Mouse (Mus musculus): Measurements from ENCODE around the gene Reep3. TPM values are rescaled to one million over a fixed set of nuclear protein-coding genes. Genes with fewer than 3 reads are reported as not detected.

Gene Reep3
- total and polyA plus RNA-seq, 3 experiments = 21.8 to 23.3 (median 23.2) TPM

GRCm38 (mm10) chr10:67134322-67134721 lies 37.6 kb upstream of the Reep3 start:
- dilution Hi-C loops (cut with MboI; ENCODE audit: extremely low pct_ligation_motif_present, extremely low pct_unique_long_range_greater_than_20kb, low sequenced_read_pairs) (no loop called here), in situ Hi-C loops (cut with MboI; ENCODE audit: low pct_ligation_motif_present, low pct_unique_long_range_greater_than_20kb, low sequenced_read_pairs) (no loop called here)
- peaks cover 58% of the 10 kb centered on the region for H3K79me2 ChIP-seq (replicated peaks; ENCODE audit: control insufficient read depth, extremely low read depth, insufficient read depth, poor library complexity, severe bottlenecking)
- TF ChIP-seq MAFK (IDR thresholded peaks at IDR 0.05; ENCODE audit: insufficient replicate concordance, low read length) = no peak
- TF ChIP-seq TBP (conservative IDR thresholded peaks at IDR 0.05; ENCODE audit: low read depth, low read length) = no peak
- TF ChIP-seq RAD21 (IDR thresholded peaks at IDR 0.05; ENCODE audit: low read depth, low read length) = peak; percentile 41
- 0 out of 2 replicates have a peak, but pooled peaks have one; percentile 9 for TF ChIP-seq ZNF384 (IDR thresholded peaks at IDR 0.05; ENCODE audit: low read depth, low read length)
- TF ChIP-seq RCOR1 (conservative IDR thresholded peaks at IDR 0.05; ENCODE audit: low read depth, low read length) = no peak
- peak; percentile 32; the same call in 1 of the 2 replicates for TF ChIP-seq SMC3 (IDR thresholded peaks at IDR 0.05; ENCODE audit: low read depth, low read length)
- peak in 1 of 2 experiments; percentile 45; a peak in 2 of 4 replicates for TF ChIP-seq CTCF (conservative IDR thresholded peaks at IDR 0.05 in 1 of 2, IDR thresholded peaks at IDR 0.05 in 1 of 2; ENCODE audit: low read depth in 2 of 2, low read length in 2 of 2)
- H3K4me2 ChIP-seq (ENCODE audit: insufficient read depth, low read depth, poor library complexity, severe bottlenecking) = no peak overlapping the region
- H3K9me3 ChIP-seq (replicated peaks; ENCODE audit: low read length) = no peaks in the 10 kb centered on the region
- DNase-seq (ENCODE audit: extremely low read depth) = no peak
- no peaks in the 10 kb centered on the region for H3K27me3 ChIP-seq (replicated peaks)
- peaks cover 3 to 26% of the 10 kb centered on the region in 2 experiments; a peak in 2 of 4 replicates for H3K4me1 ChIP-seq (ENCODE audit: control insufficient read depth in 1 of 2, insufficient read depth in 2 of 2)
- H3K36me3 ChIP-seq (replicated peaks in 1 of 2; ENCODE audit: control insufficient read depth in 1 of 2, insufficient read depth in 1 of 2, low read length in 1 of 2) = peaks cover 3 to 7% of the 10 kb centered on the region in 2 experiments
- no peak overlapping the region for H3K4me3 ChIP-seq (replicated peaks in 1 of 3; ENCODE audit: low read depth in 2 of 3, low read length in 2 of 3, poor library complexity in 1 of 3)
- no peak overlapping the region for H3K27ac ChIP-seq (ENCODE audit: insufficient read depth, low read depth)
- no peak overlapping the region for H3K9ac ChIP-seq (ENCODE audit: insufficient read depth, low read depth)

- H3K4me2 ChIP-seq (ENCODE audit: insufficient read depth, low read depth, poor library complexity, severe bottlenecking) = no peak overlapping the region
- DNase-seq (ENCODE audit: extremely low read depth) = no peak
- no peak overlapping the region for H3K27ac ChIP-seq (ENCODE audit: insufficient read depth, low read depth)
- H3K4me3 ChIP-seq (replicated peaks in 1 of 3; ENCODE audit: low read depth in 2 of 3, low read length in 2 of 3, poor library complexity in 1 of 3) = no peak overlapping the region
- dilution Hi-C loops (cut with MboI; ENCODE audit: extremely low pct_ligation_motif_present, extremely low pct_unique_long_range_greater_than_20kb, low sequenced_read_pairs) = no loop called here
- H3K79me2 ChIP-seq (replicated peaks; ENCODE audit: control insufficient read depth, extremely low read depth, insufficient read depth, poor library complexity, severe bottlenecking) = peaks cover 63% of the 10 kb centered on the region
- peaks cover 4% of the 10 kb centered on the region for H3K9me3 ChIP-seq (replicated peaks; ENCODE audit: low read length)
- no peak overlapping the region for H3K9ac ChIP-seq (ENCODE audit: insufficient read depth, low read depth)
- H3K4me1 ChIP-seq (ENCODE audit: control insufficient read depth in 1 of 2, insufficient read depth in 2 of 2) = peaks cover 0 to 11% of the 10 kb centered on the region in 2 experiments; a peak in 1 of 4 replicates
- TF ChIP-seq MAFK (IDR thresholded peaks at IDR 0.05; ENCODE audit: insufficient replicate concordance, low read length) = no peak
- no peak for TF ChIP-seq ZC3H11A (IDR thresholded peaks at IDR 0.05; ENCODE audit: low read depth, low read length)
- TF ChIP-seq ELF1 (IDR thresholded peaks at IDR 0.05; ENCODE audit: low read depth, low read length) = no peak
- no peaks in the 10 kb centered on the region for H3K27me3 ChIP-seq (replicated peaks)
- in situ Hi-C loops (cut with MboI; ENCODE audit: low pct_ligation_motif_present, low pct_unique_long_range_greater_than_20kb, low sequenced_read_pairs) = no loop called here
- peaks cover 4 to 8% of the 10 kb centered on the region in 2 experiments for H3K36me3 ChIP-seq (replicated peaks in 1 of 2; ENCODE audit: control insufficient read depth in 1 of 2, insufficient read depth in 1 of 2, low read length in 1 of 2)
These were observed 35.0 kb upstream of the Reep3 start for GRCm38 (mm10) chr10:67131709-67132108.

GRCm38 (mm10) chr10:67129531-67129930 lies 32.8 kb upstream of the Reep3 start:
- no peak for DNase-seq (ENCODE audit: extremely low read depth)
- Histone ChIP-seq H3K36me3 (replicated peaks in 1 of 2; ENCODE audit: control insufficient read depth in 1 of 2, insufficient read depth in 1 of 2, low read length in 1 of 2) (peaks cover 5 to 27% of the 10 kb centered on the region in 2 experiments), H3K4me1 (ENCODE audit: control insufficient read depth in 1 of 2, insufficient read depth in 2 of 2) (peaks cover 0 to 11% of the 10 kb centered on the region in 2 experiments; a peak in 1 of 4 replicates), H3K9ac (ENCODE audit: insufficient read depth, low read depth) (no peak overlapping the region), H3K27me3 (replicated peaks) (no peaks in the 10 kb centered on the region), H3K4me2 (ENCODE audit: insufficient read depth, low read depth, poor library complexity, severe bottlenecking) (no peak overlapping the region), H3K4me3 (replicated peaks in 1 of 3; ENCODE audit: low read depth in 2 of 3, low read length in 2 of 3, poor library complexity in 1 of 3) (no peak overlapping the region), H3K79me2 (replicated peaks; ENCODE audit: control insufficient read depth, extremely low read depth, insufficient read depth, poor library complexity, severe bottlenecking) (peaks cover 71% of the 10 kb centered on the region), H3K27ac (ENCODE audit: insufficient read depth, low read depth) (no peak overlapping the region), H3K9me3 (replicated peaks; ENCODE audit: low read length) (peaks cover 17% of the 10 kb centered on the region)
- in situ Hi-C loops (cut with MboI; ENCODE audit: low pct_ligation_motif_present, low pct_unique_long_range_greater_than_20kb, low sequenced_read_pairs) = no loop called here
- dilution Hi-C loops (cut with MboI; ENCODE audit: extremely low pct_ligation_motif_present, extremely low pct_unique_long_range_greater_than_20kb, low sequenced_read_pairs) = no loop called here
- no peak for TF ChIP-seq SIN3A (IDR thresholded peaks at IDR 0.05; ENCODE audit: low read length)
- TF ChIP-seq USF1 (IDR thresholded peaks at IDR 0.05; ENCODE audit: low read depth, low read length) = no peak
- TF ChIP-seq ELF1 (IDR thresholded peaks at IDR 0.05; ENCODE audit: low read depth, low read length) = no peak
- TF ChIP-seq TBP (conservative IDR thresholded peaks at IDR 0.05; ENCODE audit: low read depth, low read length) = no peak
- TF ChIP-seq MAFK (IDR thresholded peaks at IDR 0.05; ENCODE audit: insufficient replicate concordance, low read length) = no peak
- TF ChIP-seq USF2 (conservative IDR thresholded peaks at IDR 0.05; ENCODE audit: low read depth, low read length) = no peak
- no peak for TF ChIP-seq NRF1 (IDR thresholded peaks at IDR 0.05; ENCODE audit: low read depth, low read length)
- TF ChIP-seq ZNF384 (IDR thresholded peaks at IDR 0.05; ENCODE audit: low read depth, low read length) = no peak
- TF ChIP-seq RCOR1 (conservative IDR thresholded peaks at IDR 0.05; ENCODE audit: low read depth, low read length) = no peak
- no peak for TF ChIP-seq POLR2A (IDR thresholded peaks at IDR 0.05; ENCODE audit: low read depth, low read length)

Measured in CH12.LX (cell line).